10 mouse cellular contexts compared by ENCODE assay signal in the genomic region with DNA sequence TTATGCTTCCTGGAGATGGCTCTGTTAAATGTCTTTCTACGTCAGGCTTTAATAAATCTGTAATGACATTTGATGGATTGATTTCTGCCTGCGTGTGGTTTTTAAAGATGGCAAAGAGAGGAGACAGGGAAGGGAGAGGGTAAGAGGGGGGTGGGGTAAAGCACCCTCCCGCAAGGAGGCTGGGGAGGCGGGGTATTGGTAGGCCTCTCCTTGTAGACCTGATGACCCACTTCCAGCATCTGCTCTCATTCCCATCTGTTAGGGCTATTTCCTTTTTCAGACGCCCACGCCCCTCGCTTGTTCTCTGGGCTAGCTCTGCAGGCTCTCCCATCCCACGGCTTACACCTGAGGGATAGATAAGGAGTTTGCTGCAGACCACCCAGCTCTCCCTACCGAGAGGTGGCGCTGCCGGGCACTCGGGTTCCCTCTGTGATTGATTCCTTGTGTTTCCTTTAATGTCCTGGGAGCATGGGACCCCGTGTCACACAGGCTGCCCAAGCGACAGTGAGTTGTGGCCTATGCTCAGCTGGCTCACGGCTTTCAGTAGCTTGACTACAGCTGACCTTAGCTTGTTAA.
A peak's percentile ranks its signal among the peaks of the same experiment; 100 is the strongest.
DNase-seq lines count a peak whose midpoint lies in the region; ATAC-seq and TF ChIP-seq lines count a peak whose summit lies in the region.
"Had no signal": no experiment of that assay in that cellular context is flagged by ENCODE, and none has a peak within 500 bp of the region (broad histone marks: within the 10 kb centered on the region; RNA-seq: fewer than 3 reads in every experiment).

No protein-coding gene starts in this region.

- no peaks in the 10 kb centered on the region for H3K27me3 ChIP-seq in heart, postnatal 0 days (ENCODE audit: control insufficient read depth, insufficient read depth, low read length)
- H3K27me3 ChIP-seq in forebrain, embryonic 13.5 days, result 0 out of 2 replicates have a peak, but pooled peaks cover 3% of the 10 kb centered on the region
- no peaks in the 10 kb centered on the region for H3K27me3 ChIP-seq in heart, embryonic 12.5 days (replicated peaks)
- H3K27me3 ChIP-seq: liver, embryonic 15.5 days had no signal

- no peaks in the 10 kb centered on the region for H3K36me3 ChIP-seq in heart, postnatal 0 days (replicated peaks; ENCODE audit: control insufficient read depth, insufficient read depth, low read length)
- H3K36me3 ChIP-seq in forebrain, embryonic 13.5 days (ENCODE audit: poor library complexity, severe bottlenecking), result no peaks in the 10 kb centered on the region
- H3K36me3 ChIP-seq in heart, embryonic 12.5 days, result no peaks in the 10 kb centered on the region
- H3K36me3 ChIP-seq: liver, embryonic 15.5 days had no signal

- peak; percentile 7; the same call in 1 of the 2 replicates for TF ChIP-seq CTCF in heart, postnatal 0 days (IDR thresholded peaks at IDR 0.05; ENCODE audit: low read depth)
- peak; percentile 22; the same call in 1 of the 2 replicates for TF ChIP-seq CTCF in bone marrow macrophage, adult 2 months (IDR thresholded peaks at IDR 0.05; ENCODE audit: low read depth, low read length)

- TF ChIP-seq EP300 in heart, postnatal 0 days (IDR thresholded peaks at IDR 0.05; ENCODE audit: low read depth), result no peak

- no peaks in the 10 kb centered on the region for H3K4me1 ChIP-seq in heart, postnatal 0 days (ENCODE audit: control insufficient read depth, insufficient read depth)
- no peaks in the 10 kb centered on the region for H3K4me1 ChIP-seq in bone marrow macrophage, adult 2 months (ENCODE audit: control insufficient read depth, insufficient read depth, low read length)
- no peaks in the 10 kb centered on the region for H3K4me1 ChIP-seq in forebrain, embryonic 13.5 days
- no peaks in the 10 kb centered on the region for H3K4me1 ChIP-seq in heart, embryonic 12.5 days (replicated peaks)
- H3K4me1 ChIP-seq: liver, embryonic 15.5 days had no signal

- no peak overlapping the region for H3K9ac ChIP-seq in heart, postnatal 0 days (replicated peaks; ENCODE audit: low read depth, low read length)
- H3K9ac ChIP-seq in forebrain, embryonic 13.5 days, result no peak overlapping the region
- no peak overlapping the region for H3K9ac ChIP-seq in heart, embryonic 12.5 days
- H3K9ac ChIP-seq: liver, embryonic 15.5 days had no signal

- no peak for TF ChIP-seq POLR2A in bone marrow macrophage, adult 2 months (IDR thresholded peaks at IDR 0.05; ENCODE audit: borderline replicate concordance, low read depth, low read length)

- H3K4me3 ChIP-seq in heart, postnatal 0 days (ENCODE audit: low read depth, low read length), result no peak overlapping the region
- H3K4me3 ChIP-seq in bone marrow macrophage, adult 2 months (ENCODE audit: insufficient read depth, low read length), result no peak overlapping the region
- no peak overlapping the region for H3K4me3 ChIP-seq in forebrain, embryonic 13.5 days
- no peak overlapping the region for H3K4me3 ChIP-seq in heart, embryonic 12.5 days
- H3K4me3 ChIP-seq: liver, embryonic 15.5 days had no signal

- no peak for DNase-seq in heart, postnatal 0 days (ENCODE audit: low spot score)
- DNase-seq in heart, adult 8-10 months (ENCODE audit: low spot score), result no peak
- DNase-seq in lung, postnatal 10 days, result peak; percentile 22
- DNase-seq in lung, adult 18-20 months, result no peak
- peak; percentile 67 for DNase-seq in retina, postnatal 1 day
- DNase-seq: kidney, adult 8-10 months had no signal

- no peak overlapping the region for H3K27ac ChIP-seq in heart, postnatal 0 days (ENCODE audit: low read depth)
- H3K27ac ChIP-seq in bone marrow macrophage, adult 2 months (ENCODE audit: insufficient read depth, low read depth, low read length), result no peak overlapping the region
- H3K27ac ChIP-seq in forebrain, embryonic 13.5 days, result no peak overlapping the region
- no peak overlapping the region for H3K27ac ChIP-seq in heart, embryonic 12.5 days (ENCODE audit: poor library complexity, severe bottlenecking)
- H3K27ac ChIP-seq: liver, embryonic 15.5 days had no signal

- no peak overlapping the region for H3K4me2 ChIP-seq in heart, postnatal 0 days (ENCODE audit: low read depth, low read length)
- H3K4me2 ChIP-seq in forebrain, embryonic 13.5 days, result no peak overlapping the region
- H3K4me2 ChIP-seq in heart, embryonic 12.5 days, result no peak overlapping the region
- H3K4me2 ChIP-seq: liver, embryonic 15.5 days had no signal

- no peak for ATAC-seq in heart, postnatal 0 days (ENCODE audit: insufficient read depth, low read depth)
- ATAC-seq in forebrain, embryonic 13.5 days, result no peak
- ATAC-seq in heart, embryonic 12.5 days (ENCODE audit: insufficient number of reproducible peaks, low FRiP score), result no peak

- H3K9me3 ChIP-seq in heart, postnatal 0 days (replicated peaks; ENCODE audit: control insufficient read depth, low read length), result no peaks in the 10 kb centered on the region
- no peaks in the 10 kb centered on the region for H3K9me3 ChIP-seq in forebrain, embryonic 13.5 days (replicated peaks)
- no peaks in the 10 kb centered on the region for H3K9me3 ChIP-seq in heart, embryonic 12.5 days (replicated peaks)
- H3K9me3 ChIP-seq: liver, embryonic 15.5 days had no signal

- 46% methylated on average over 15 of the region's 15 CpGs for WGBS in heart, postnatal 0 days
- WGBS in forebrain, embryonic 13.5 days, result 64% methylated on average over 15 of the region's 15 CpGs
- 41% methylated on average over 15 of the region's 15 CpGs for WGBS in heart, embryonic 12.5 days

Comparison
In these comparisons a context has a peak if more than half of its experiments do, and no peak if none do; other contexts are left out.
1. DNase-seq: peak in lung, postnatal 10 days (single experiment) and retina, postnatal 1 day (single experiment); none in heart, postnatal 0 days (single experiment), heart, adult 8-10 months (single experiment) and lung, adult 18-20 months (0 of 2).